Mouse (Mus musculus): Measurements from ENCODE around the gene Gm34653. TPM values are rescaled to one million over a fixed set of nuclear protein-coding genes. Genes with fewer than 3 reads are reported as not detected.
"Not testable (repeated sequence)": the region's sequence is repeated elsewhere in the genome, so short reads cannot be mapped to it uniquely, and the experiment has no call there.

The Gm34653 gene
- not detected in 2 replicates for polyA plus RNA-seq (2015; fragmentation: Nextera tagmentation; extraction: Ambion mirVana)

GRCm38 (mm10) chr2:34832766-34833457, at the start of gene Gm34653:
TSS of gene Gm34653 (plus strand) at chr2:34833007.
- not testable (repeated sequence) for ATAC-seq (ENCODE audit: low FRiP score); H3K36me3 ChIP-seq; H3K4me2 ChIP-seq; H3K27me3 ChIP-seq; H3K27ac ChIP-seq; H3K9me3 ChIP-seq; H3K9ac ChIP-seq; H3K4me1 ChIP-seq (replicated peaks); H3K4me3 ChIP-seq
- WGBS = 69% methylated on average over 11 of the region's 11 CpGs

- Histone ChIP-seq H3K27ac (no peak overlapping the region), H3K27me3 (no peaks in the 10 kb centered on the region), H3K4me3 (no peak overlapping the region), H3K4me2 (no peak overlapping the region), H3K9ac (no peak overlapping the region), H3K36me3 (peaks cover 62% of the 10 kb centered on the region), H3K4me1 (replicated peaks) (peaks cover 1% of the 10 kb centered on the region; the same call in 1 of the 2 replicates), H3K9me3 (no peaks in the 10 kb centered on the region)
- ATAC-seq (ENCODE audit: low FRiP score) = no peak
- 95% methylated on average over 14 of the region's 14 CpGs for WGBS
These were observed 49.5 kb upstream of the Gm34653 start for GRCm38 (mm10) chr2:34783064-34784020.

- Histone ChIP-seq H3K36me3 (peaks cover 59% of the 10 kb centered on the region), H3K4me3 (no peak overlapping the region)
- WGBS = 77% methylated on average over 2 of the region's 2 CpGs
These were observed 48.7 kb upstream of the Gm34653 start for GRCm38 (mm10) chr2:34784085-34784484.

GRCm38 (mm10) chr2:34790282-34790681, 42.5 kb upstream of the Gm34653 start:
- Histone ChIP-seq H3K9me3 (no peaks in the 10 kb centered on the region), H3K4me2 (no peak overlapping the region), H3K27me3 (no peaks in the 10 kb centered on the region), H3K4me3 (no peak overlapping the region), H3K36me3 (peaks cover 33% of the 10 kb centered on the region), H3K4me1 (replicated peaks) (no peaks in the 10 kb centered on the region), H3K9ac (no peak overlapping the region), H3K27ac (no peak overlapping the region)
- WGBS = 93% methylated on average over 8 of the region's 8 CpGs
- no peak for ATAC-seq (ENCODE audit: low FRiP score)

More at GRCm38 (mm10) chr2:34784085-34784484, 48.7 kb upstream of the Gm34653 start:
- H3K27me3 ChIP-seq = no peaks in the 10 kb centered on the region
- no peak overlapping the region for H3K4me2 ChIP-seq
- ATAC-seq (ENCODE audit: low FRiP score) = no peak
- no peaks in the 10 kb centered on the region for H3K9me3 ChIP-seq
- H3K4me1 ChIP-seq (replicated peaks) = no peaks in the 10 kb centered on the region
- no peak overlapping the region for H3K9ac ChIP-seq
- H3K27ac ChIP-seq = no peak overlapping the region

- WGBS = 83% methylated on average over 2 of the region's 2 CpGs
- H3K4me1 ChIP-seq (replicated peaks); H3K4me3 ChIP-seq; H3K4me2 ChIP-seq; H3K9me3 ChIP-seq; H3K9ac ChIP-seq; ATAC-seq (ENCODE audit: low FRiP score); H3K27me3 ChIP-seq; H3K27ac ChIP-seq: not testable (repeated sequence)
- peaks cover 19% of the 10 kb centered on the region; the same call in 1 of the 2 replicates for H3K36me3 ChIP-seq
These were observed 40.3 kb upstream of the Gm34653 start for GRCm38 (mm10) chr2:34792543-34792942.

- Histone ChIP-seq H3K36me3 (peaks cover 14% of the 10 kb centered on the region; the same call in 1 of the 2 replicates), H3K4me1 (replicated peaks) (peaks cover 8% of the 10 kb centered on the region), H3K27me3 (no peaks in the 10 kb centered on the region), H3K4me3 (no peak overlapping the region), H3K9me3 (no peaks in the 10 kb centered on the region), H3K4me2 (no peak overlapping the region), H3K27ac (no peak overlapping the region), H3K9ac (no peak overlapping the region)
- 97% methylated on average over 2 of the region's 2 CpGs for WGBS
- no peak for ATAC-seq (ENCODE audit: low FRiP score)
These were observed 38.3 kb upstream of the Gm34653 start for GRCm38 (mm10) chr2:34794511-34794910.

GRCm38 (mm10) chr2:34795426-34795825, 37.4 kb upstream of the Gm34653 start:
- Histone ChIP-seq H3K36me3 (peaks cover 11% of the 10 kb centered on the region; the same call in 1 of the 2 replicates), H3K27ac (no peak overlapping the region), H3K4me3 (no peak overlapping the region), H3K9ac (no peak overlapping the region), H3K9me3 (no peaks in the 10 kb centered on the region), H3K27me3 (no peaks in the 10 kb centered on the region), H3K4me1 (replicated peaks) (peaks cover 15% of the 10 kb centered on the region), H3K4me2 (no peak overlapping the region)
- no peak for ATAC-seq (ENCODE audit: low FRiP score)
- 95% methylated on average over 7 of the region's 7 CpGs for WGBS

GRCm38 (mm10) chr2:34799357-34800256, 33.2 kb upstream of the Gm34653 start, which contains the start of gene Rabepk:
TSS of gene Rabepk (minus strand) at chr2:34799912.
- Histone ChIP-seq H3K9ac (peak within 1 kb of the TSS; percentile 79), H3K4me1 (replicated peaks) (peaks cover 30% of the 10 kb centered on the region), H3K27me3 (no peaks in the 10 kb centered on the region), H3K27ac (0 out of 2 replicates have a peak within 1 kb of the TSS, but pooled peaks have one; percentile 42), H3K4me3 (peak within 1 kb of the TSS; percentile 67), H3K9me3 (no peaks in the 10 kb centered on the region), H3K4me2 (peak within 1 kb of the TSS; percentile 86), H3K36me3 (peaks cover 2% of the 10 kb centered on the region; the same call in 1 of the 2 replicates)
- ATAC-seq (ENCODE audit: low FRiP score) = peak; percentile 53
- 5% methylated on average over 44 of the region's 44 CpGs for WGBS

- ATAC-seq (ENCODE audit: low FRiP score) = no peak
- WGBS = 84% methylated on average over 7 of the region's 7 CpGs
- H3K4me1 ChIP-seq (replicated peaks) = peaks cover 32% of the 10 kb centered on the region
- H3K9me3 ChIP-seq = no peaks in the 10 kb centered on the region
- no peak overlapping the region for H3K9ac ChIP-seq
- peak overlapping the region; percentile 67; the same call in 1 of the 2 replicates for H3K4me3 ChIP-seq
- H3K36me3 ChIP-seq = peaks cover under 1% of the 10 kb centered on the region
- no peak overlapping the region for H3K27ac ChIP-seq
- peak overlapping the region; percentile 86 for H3K4me2 ChIP-seq
- H3K27me3 ChIP-seq = no peaks in the 10 kb centered on the region
These were observed 32.4 kb upstream of the Gm34653 start for GRCm38 (mm10) chr2:34800371-34800770.

GRCm38 (mm10) chr2:34801516-34802482, 31.0 kb upstream of the Gm34653 start:
- peaks cover 6% of the 10 kb centered on the region for H3K36me3 ChIP-seq
- H3K27me3 ChIP-seq = no peaks in the 10 kb centered on the region
- H3K4me3 ChIP-seq = peak overlapping the region; percentile 67
- H3K9me3 ChIP-seq = no peaks in the 10 kb centered on the region
- peak overlapping the region; percentile 94 for H3K27ac ChIP-seq
- peak overlapping the region; percentile 88 for H3K9ac ChIP-seq
- H3K4me2 ChIP-seq = peak overlapping the region; percentile 29
- peaks cover 36% of the 10 kb centered on the region for H3K4me1 ChIP-seq (replicated peaks)
- 4% methylated on average over 39 of the region's 39 CpGs for WGBS
- ATAC-seq (ENCODE audit: low FRiP score) = peak; percentile 97

Data from hindbrain, embryonic 13.5 days (tissue).